10 mouse cellular contexts compared by ENCODE assay signal in the genomic region with DNA sequence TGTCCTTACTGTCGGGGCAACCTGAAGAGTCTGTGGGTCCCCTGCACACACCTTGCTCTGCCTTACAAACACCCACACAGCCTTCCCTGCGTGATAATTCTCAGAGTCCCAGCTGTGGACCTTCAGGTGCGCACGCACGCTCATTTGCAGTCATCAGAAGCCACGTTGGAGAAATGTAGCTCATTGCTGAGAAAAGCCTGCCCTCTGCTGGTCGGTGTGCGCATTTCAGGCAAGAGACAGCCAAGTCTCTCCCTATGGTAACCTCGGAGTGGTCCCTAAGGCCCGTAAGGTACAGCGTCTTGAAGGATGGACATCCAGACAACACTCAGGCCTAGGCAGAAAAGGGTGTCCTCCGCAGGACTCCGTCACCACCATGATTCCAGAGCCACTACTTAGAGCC. TPM values are rescaled to one million over a fixed set of nuclear protein-coding genes. Genes with fewer than 3 reads are reported as not detected.
DNase-seq lines count a peak whose midpoint lies in the region; ATAC-seq and TF ChIP-seq lines count a peak whose summit lies in the region.
"Had no signal": no experiment of that assay in that cellular context is flagged by ENCODE, and none has a peak within 500 bp of the region (broad histone marks: within the 10 kb centered on the region; RNA-seq: fewer than 3 reads in every experiment).

No protein-coding gene starts in this region.

- no peak for ATAC-seq in kidney, embryonic 15.5 days (replicated peaks; ENCODE audit: low FRiP score)
- ATAC-seq in forebrain, embryonic 12.5 days (ENCODE audit: low FRiP score) = peak; percentile 33; the same call in 1 of the 2 replicates
- peak; percentile 67; the same call in 1 of the 2 replicates for ATAC-seq in hindbrain, postnatal 0 days
- peak; percentile 44; the same call in 1 of the 2 replicates for ATAC-seq in midbrain, postnatal 0 days (ENCODE audit: low FRiP score)

- H3K9me3 ChIP-seq in kidney, embryonic 15.5 days (replicated peaks) = no peaks in the 10 kb centered on the region
- no peaks in the 10 kb centered on the region for H3K9me3 ChIP-seq in forebrain, embryonic 12.5 days
- H3K9me3 ChIP-seq in hindbrain, postnatal 0 days (ENCODE audit: low read length) = no peaks in the 10 kb centered on the region
- no peaks in the 10 kb centered on the region for H3K9me3 ChIP-seq in midbrain, postnatal 0 days (ENCODE audit: low read length)
- H3K9me3 ChIP-seq: embryonic facial prominence, embryonic 12.5 days had no signal

- DNase-seq in kidney, adult 18-20 months = peak; percentile 72
- DNase-seq in c-Kit-positive CD71-negative TER-119-negative erythroid progenitor cells, embryonic 14.5 days (ENCODE audit: low read depth) = peak; percentile 40
- DNase-seq in hindbrain, postnatal 0 days (ENCODE audit: low spot score) = peak; percentile 93
- peak; percentile 82 to 85 for DNase-seq in left cerebral cortex, postnatal 25 days (ENCODE audit: low spot score in 2 of 2)
- peak; percentile 89 for DNase-seq in midbrain, postnatal 0 days (ENCODE audit: low spot score)
- DNase-seq in telencephalon, adult 2 months (ENCODE audit: low read depth, low spot score) = peak; percentile 31

- no peaks in the 10 kb centered on the region for H3K4me1 ChIP-seq in kidney, embryonic 15.5 days
- 0 out of 2 replicates have a peak, but pooled peaks cover 2% of the 10 kb centered on the region for H3K4me1 ChIP-seq in forebrain, embryonic 12.5 days
- 0 out of 2 replicates have a peak, but pooled peaks cover 5% of the 10 kb centered on the region for H3K4me1 ChIP-seq in hindbrain, postnatal 0 days (ENCODE audit: insufficient read depth, low read length)
- 0 out of 2 replicates have a peak, but pooled peaks cover 2% of the 10 kb centered on the region for H3K4me1 ChIP-seq in midbrain, postnatal 0 days (ENCODE audit: insufficient read depth, low read length)
- H3K4me1 ChIP-seq: embryonic facial prominence, embryonic 12.5 days had no signal

- no peak overlapping the region for H3K27ac ChIP-seq in kidney, embryonic 15.5 days
- no peak overlapping the region for H3K27ac ChIP-seq in forebrain, embryonic 12.5 days
- no peak overlapping the region for H3K27ac ChIP-seq in hindbrain, postnatal 0 days
- H3K27ac ChIP-seq in midbrain, postnatal 0 days (ENCODE audit: low read depth, low read length) = no peak overlapping the region
- H3K27ac ChIP-seq: embryonic facial prominence, embryonic 12.5 days had no signal

- H3K9ac ChIP-seq in kidney, embryonic 15.5 days = no peak overlapping the region
- no peak overlapping the region for H3K9ac ChIP-seq in forebrain, embryonic 12.5 days
- no peak overlapping the region for H3K9ac ChIP-seq in hindbrain, postnatal 0 days (replicated peaks; ENCODE audit: low read length)
- H3K9ac ChIP-seq in midbrain, postnatal 0 days (replicated peaks; ENCODE audit: low read length, poor library complexity, severe bottlenecking) = 0 out of 2 replicates have a peak overlapping the region, but pooled peaks have one; percentile 13
- H3K9ac ChIP-seq: embryonic facial prominence, embryonic 12.5 days had no signal

- peaks cover 12% of the 10 kb centered on the region for H3K27me3 ChIP-seq in kidney, embryonic 15.5 days
- H3K27me3 ChIP-seq in forebrain, embryonic 12.5 days = peaks cover 15% of the 10 kb centered on the region; the same call in 1 of the 2 replicates
- 0 out of 2 replicates have a peak, but pooled peaks cover 5% of the 10 kb centered on the region for H3K27me3 ChIP-seq in hindbrain, postnatal 0 days (ENCODE audit: insufficient read depth, low read length)
- peaks cover 9% of the 10 kb centered on the region; the same call in 1 of the 2 replicates for H3K27me3 ChIP-seq in midbrain, postnatal 0 days (ENCODE audit: insufficient read depth, low read length)

- WGBS in kidney, embryonic 15.5 days = 22% methylated on average over 13 of the region's 13 CpGs
- whole genome bisulfite sequencing in forebrain, embryonic 12.5 days = 21% methylated on average over 13 of the region's 13 CpGs
- 13% methylated on average over 13 of the region's 13 CpGs for WGBS in hindbrain, postnatal 0 days
- 16% methylated on average over 13 of the region's 13 CpGs for WGBS in midbrain, postnatal 0 days

- H3K4me3 ChIP-seq in kidney, embryonic 15.5 days (replicated peaks) = no peak overlapping the region
- H3K4me3 ChIP-seq in forebrain, embryonic 12.5 days (replicated peaks) = no peak overlapping the region
- H3K4me3 ChIP-seq in hindbrain, postnatal 0 days (ENCODE audit: low read length) = no peak overlapping the region
- H3K4me3 ChIP-seq in midbrain, postnatal 0 days (ENCODE audit: low read depth, low read length) = no peak overlapping the region
- H3K4me3 ChIP-seq: embryonic facial prominence, embryonic 12.5 days; myocyte had no signal

- no peaks in the 10 kb centered on the region for H3K36me3 ChIP-seq in kidney, embryonic 15.5 days
- H3K36me3 ChIP-seq in forebrain, embryonic 12.5 days (replicated peaks) = no peaks in the 10 kb centered on the region
- no peaks in the 10 kb centered on the region for H3K36me3 ChIP-seq in hindbrain, postnatal 0 days (ENCODE audit: insufficient read depth, low read length)
- no peaks in the 10 kb centered on the region for H3K36me3 ChIP-seq in midbrain, postnatal 0 days (ENCODE audit: insufficient read depth, low read length)
- H3K36me3 ChIP-seq: embryonic facial prominence, embryonic 12.5 days had no signal

- H3K4me2 ChIP-seq in kidney, embryonic 15.5 days = no peak overlapping the region
- no peak overlapping the region for H3K4me2 ChIP-seq in forebrain, embryonic 12.5 days
- no peak overlapping the region for H3K4me2 ChIP-seq in hindbrain, postnatal 0 days (ENCODE audit: low read depth, low read length)
- H3K4me2 ChIP-seq in midbrain, postnatal 0 days (ENCODE audit: low read depth, low read length, poor library complexity, severe bottlenecking) = 0 out of 2 replicates have a peak overlapping the region, but pooled peaks have one; percentile 18
- H3K4me2 ChIP-seq: embryonic facial prominence, embryonic 12.5 days had no signal

- peak; percentile 97 for TF ChIP-seq CTCF in hindbrain, postnatal 0 days (IDR thresholded peaks at IDR 0.05; ENCODE audit: low read depth)
- TF ChIP-seq CTCF in midbrain, postnatal 0 days (IDR thresholded peaks at IDR 0.05) = peak; percentile 99

- intact Hi-C loops in left cerebral cortex, postnatal 25 days (cut with DNase I) = loop anchor here (5.0 to 10.0 kb wide), 4 partner anchors 94 to 1024 kb away; no protein-coding TSS in a partner anchor

RNA-seq across cellular contexts. Expression of gene Zdhhc25, which starts 50.9 kb away (rescaled TPM):
- not detected in 2 replicates for polyA plus RNA-seq in kidney, embryonic 15.5 days (2015; fragmentation: Nextera tagmentation; extraction: Ambion mirVana)
- not detected in 2 replicates for polyA plus RNA-seq in forebrain, embryonic 12.5 days (2016; fragmentation: Nextera tagmentation; extraction: Ambion mirVana)
- total RNA-seq in hindbrain, postnatal 0 days (2014; rRNA removed) = not detected in 2 replicates
- polyA plus RNA-seq in hindbrain, postnatal 0 days (2015; fragmentation: Nextera tagmentation; extraction: Ambion mirVana) = not detected in 2 replicates
- total RNA-seq in left cerebral cortex, postnatal 25 days (2021) = not detected
- not detected in 2 replicates for total RNA-seq in midbrain, postnatal 0 days (2014; rRNA removed)
- polyA plus RNA-seq in midbrain, postnatal 0 days (2015; fragmentation: Nextera tagmentation; extraction: Ambion mirVana) = not detected in 2 replicates
- polyA plus RNA-seq: embryonic facial prominence, embryonic 12.5 days had no signal

Comparison
In these comparisons a context has a peak if more than half of its experiments do, and no peak if none do; other contexts are left out.
1. DNase-seq: peak in every context shown above with its lines; median percentile 93 in hindbrain, postnatal 0 days; 89 in midbrain, postnatal 0 days; 84 in left cerebral cortex, postnatal 25 days; 72 in kidney, adult 18-20 months; 40 in c-Kit-positive CD71-negative TER-119-negative erythroid progenitor cells, embryonic 14.5 days; 31 in telencephalon, adult 2 months.